Mouse (Mus musculus): ENCODE measurements around the gene Atf7ip. TPM values are rescaled to one million over a fixed set of nuclear protein-coding genes. Genes with fewer than 3 reads are reported as not detected.

Gene Atf7ip
- total and polyA plus RNA-seq, 3 experiments, result 4.2 to 35.4 (median 29.7) TPM

GRCm38 (mm10) chr6:136550596-136551304 lies 44.8 kb downstream of the Atf7ip start (continued):
- TF ChIP-seq ZKSCAN1 (IDR thresholded peaks at IDR 0.05; ENCODE audit: borderline replicate concordance, low read depth, low read length) (no peak), ZNF384 (IDR thresholded peaks at IDR 0.05; ENCODE audit: low read depth, low read length) (peak; percentile 67), TBP (conservative IDR thresholded peaks at IDR 0.05; ENCODE audit: low read depth, low read length) (peak; percentile 91)

GRCm38 (mm10) chr6:136551550-136552109 lies 45.7 kb downstream of the Atf7ip start:
- dilution Hi-C loops (cut with MboI; ENCODE audit: extremely low pct_ligation_motif_present, extremely low pct_unique_long_range_greater_than_20kb, low sequenced_read_pairs), result no loop called here
- Histone ChIP-seq H3K79me2 (replicated peaks; ENCODE audit: control insufficient read depth, extremely low read depth, insufficient read depth, poor library complexity, severe bottlenecking) (peaks cover 41% of the 10 kb centered on the region), H3K27me3 (replicated peaks) (no peaks in the 10 kb centered on the region), H3K4me3 (replicated peaks in 1 of 3; ENCODE audit: low read depth in 2 of 3, low read length in 2 of 3, poor library complexity in 1 of 3) (peak overlapping the region; percentile 55 to 65 (median 57)), H3K4me1 (ENCODE audit: control insufficient read depth in 1 of 2, insufficient read depth in 2 of 2) (peaks cover 4 to 37% of the 10 kb centered on the region in 2 experiments; a peak in 3 of 4 replicates), H3K4me2 (ENCODE audit: insufficient read depth, low read depth, poor library complexity, severe bottlenecking) (peak overlapping the region; percentile 78), H3K27ac (ENCODE audit: insufficient read depth, low read depth) (no peak overlapping the region; the same call in 1 of the 2 replicates), H3K36me3 (replicated peaks in 1 of 2; ENCODE audit: control insufficient read depth in 1 of 2, insufficient read depth in 1 of 2, low read length in 1 of 2) (peaks cover 0 to 9% of the 10 kb centered on the region in 2 experiments), H3K9me3 (replicated peaks; ENCODE audit: low read length) (no peaks in the 10 kb centered on the region), H3K9ac (ENCODE audit: insufficient read depth, low read depth) (peak overlapping the region; percentile 98)
- DNase-seq (ENCODE audit: extremely low read depth), result no peak
- no peak for TF ChIP-seq ZC3H11A (IDR thresholded peaks at IDR 0.05; ENCODE audit: low read depth, low read length)
- TF ChIP-seq SIN3A (IDR thresholded peaks at IDR 0.05; ENCODE audit: low read length), result peak; percentile 63; the same call in 1 of the 2 replicates
- no peak; the same call in 1 of the 2 replicates for TF ChIP-seq POLR2A (IDR thresholded peaks at IDR 0.05; ENCODE audit: low read depth, low read length)
- no peak; the same call in 1 of the 2 replicates for TF ChIP-seq MEF2A (IDR thresholded peaks at IDR 0.05; ENCODE audit: borderline replicate concordance, low read depth, low read length)
- TF ChIP-seq USF2 (conservative IDR thresholded peaks at IDR 0.05; ENCODE audit: low read depth, low read length), result no peak
- TF ChIP-seq MAX (IDR thresholded peaks at IDR 0.05; ENCODE audit: low read length), result 0 out of 2 replicates have a peak, but pooled peaks have one; percentile 13
- TF ChIP-seq RAD21 (IDR thresholded peaks at IDR 0.05; ENCODE audit: low read depth, low read length), result no peak
- TF ChIP-seq ETS1 (conservative IDR thresholded peaks at IDR 0.05; ENCODE audit: low read depth, low read length), result peak; percentile 32; the same call in 1 of the 2 replicates
- no peak for TF ChIP-seq PAX5 (IDR thresholded peaks at IDR 0.05; ENCODE audit: low read length)
- peak; percentile 92; the same call in 1 of the 2 replicates for TF ChIP-seq CHD1 (IDR thresholded peaks at IDR 0.05; ENCODE audit: low read depth, low read length)
- no peak for TF ChIP-seq MXI1 (IDR thresholded peaks at IDR 0.05; ENCODE audit: low read depth, low read length)
- TF ChIP-seq ZKSCAN1 (IDR thresholded peaks at IDR 0.05; ENCODE audit: borderline replicate concordance, low read depth, low read length), result no peak
- 0 out of 2 replicates have a peak, but pooled peaks have one; percentile 16 for TF ChIP-seq EP300 (IDR thresholded peaks at IDR 0.05; ENCODE audit: low read length)
- no peak for TF ChIP-seq CTCF (conservative IDR thresholded peaks at IDR 0.05 in 1 of 2, IDR thresholded peaks at IDR 0.05 in 1 of 2; ENCODE audit: low read depth in 2 of 2, low read length in 2 of 2)
- in situ Hi-C loops (cut with MboI; ENCODE audit: low pct_ligation_motif_present, low pct_unique_long_range_greater_than_20kb, low sequenced_read_pairs), result no loop called here

GRCm38 (mm10) chr6:136553156-136553555 lies 47.2 kb downstream of the Atf7ip start:
- H3K9ac ChIP-seq (ENCODE audit: insufficient read depth, low read depth), result peak overlapping the region; percentile 74
- H3K79me2 ChIP-seq (replicated peaks; ENCODE audit: control insufficient read depth, extremely low read depth, insufficient read depth, poor library complexity, severe bottlenecking), result peaks cover 40% of the 10 kb centered on the region
- peak overlapping the region in 2 of 3 experiments; percentile 20 to 38 for H3K4me3 ChIP-seq (replicated peaks in 1 of 3; ENCODE audit: low read depth in 2 of 3, low read length in 2 of 3, poor library complexity in 1 of 3)
- TF ChIP-seq MEF2A (IDR thresholded peaks at IDR 0.05; ENCODE audit: borderline replicate concordance, low read depth, low read length), result no peak; the same call in 1 of the 2 replicates
- no peak for TF ChIP-seq POLR2AphosphoS2 (IDR thresholded peaks at IDR 0.05; ENCODE audit: low read depth, low read length)
- peak; percentile 95 for TF ChIP-seq BHLHE40 (IDR thresholded peaks at IDR 0.05; ENCODE audit: low read depth, low read length)
- TF ChIP-seq ELF1 (IDR thresholded peaks at IDR 0.05; ENCODE audit: low read depth, low read length), result no peak
- TF ChIP-seq IRF4 (IDR thresholded peaks at IDR 0.05; ENCODE audit: low read depth, low read length), result peak; percentile 26; the same call in 1 of the 2 replicates
- peak; percentile 74 for TF ChIP-seq RCOR1 (conservative IDR thresholded peaks at IDR 0.05; ENCODE audit: low read depth, low read length)
- TF ChIP-seq CHD2 (IDR thresholded peaks at IDR 0.05; ENCODE audit: low read length), result no peak
- peak; percentile 11; the same call in 1 of the 2 replicates for TF ChIP-seq SMC3 (IDR thresholded peaks at IDR 0.05; ENCODE audit: low read depth, low read length)
- no peak for TF ChIP-seq POLR2A (IDR thresholded peaks at IDR 0.05; ENCODE audit: low read depth, low read length)
- TF ChIP-seq JUND (conservative IDR thresholded peaks at IDR 0.05; ENCODE audit: low read depth, low read length), result 0 out of 2 replicates have a peak, but pooled peaks have one; percentile 7
- TF ChIP-seq MYC (IDR thresholded peaks at IDR 0.05; ENCODE audit: low read depth, low read length), result peak; percentile 45
- peak in 1 of 2 experiments; percentile 39; a peak in 1 of 4 replicates for TF ChIP-seq CTCF (conservative IDR thresholded peaks at IDR 0.05 in 1 of 2, IDR thresholded peaks at IDR 0.05 in 1 of 2; ENCODE audit: low read depth in 2 of 2, low read length in 2 of 2)
- TF ChIP-seq RAD21 (IDR thresholded peaks at IDR 0.05; ENCODE audit: low read depth, low read length), result peak; percentile 41
- TF ChIP-seq TCF12 (IDR thresholded peaks at IDR 0.05; ENCODE audit: low read depth, low read length), result peak; percentile 64
- no peaks in the 10 kb centered on the region for H3K27me3 ChIP-seq (replicated peaks)
- peaks cover 4 to 33% of the 10 kb centered on the region in 2 experiments; a peak in 3 of 4 replicates for H3K4me1 ChIP-seq (ENCODE audit: control insufficient read depth in 1 of 2, insufficient read depth in 2 of 2)
- peaks cover 9 to 24% of the 10 kb centered on the region in 2 experiments for H3K36me3 ChIP-seq (replicated peaks in 1 of 2; ENCODE audit: control insufficient read depth in 1 of 2, insufficient read depth in 1 of 2, low read length in 1 of 2)
- H3K4me2 ChIP-seq (ENCODE audit: insufficient read depth, low read depth, poor library complexity, severe bottlenecking), result peak overlapping the region; percentile 86
- no peak for DNase-seq (ENCODE audit: extremely low read depth)
- H3K27ac ChIP-seq (ENCODE audit: insufficient read depth, low read depth), result peak overlapping the region; percentile 75
- in situ Hi-C loops (cut with MboI; ENCODE audit: low pct_ligation_motif_present, low pct_unique_long_range_greater_than_20kb, low sequenced_read_pairs), result no loop called here
- no peaks in the 10 kb centered on the region for H3K9me3 ChIP-seq (replicated peaks; ENCODE audit: low read length)
- dilution Hi-C loops (cut with MboI; ENCODE audit: extremely low pct_ligation_motif_present, extremely low pct_unique_long_range_greater_than_20kb, low sequenced_read_pairs), result no loop called here
